Mouse (Mus musculus) olfactory bulb, adult 2 months (tissue): ENCODE results near the gene Sdr39u1.

Source experiments
- CTCF ChIP-seq: fragments of 200-500 bp; IDR thresholded peaks from 2 replicates; pipeline ENCODE4 v1.5.1; 2012; ENCODE audit warnings: low read depth, mild to moderate bottlenecking, low read length, moderate library complexity; ENCODE audit not compliant: insufficient read depth
- POLR2A ChIP-seq: fragments of 200-500 bp; IDR thresholded peaks from 2 replicates; pipeline ENCODE4 v1.6.1; 2012; ENCODE audit warnings: mild to moderate bottlenecking, low read depth, low read length, moderate library complexity; ENCODE audit not compliant: insufficient read depth

DNA sequence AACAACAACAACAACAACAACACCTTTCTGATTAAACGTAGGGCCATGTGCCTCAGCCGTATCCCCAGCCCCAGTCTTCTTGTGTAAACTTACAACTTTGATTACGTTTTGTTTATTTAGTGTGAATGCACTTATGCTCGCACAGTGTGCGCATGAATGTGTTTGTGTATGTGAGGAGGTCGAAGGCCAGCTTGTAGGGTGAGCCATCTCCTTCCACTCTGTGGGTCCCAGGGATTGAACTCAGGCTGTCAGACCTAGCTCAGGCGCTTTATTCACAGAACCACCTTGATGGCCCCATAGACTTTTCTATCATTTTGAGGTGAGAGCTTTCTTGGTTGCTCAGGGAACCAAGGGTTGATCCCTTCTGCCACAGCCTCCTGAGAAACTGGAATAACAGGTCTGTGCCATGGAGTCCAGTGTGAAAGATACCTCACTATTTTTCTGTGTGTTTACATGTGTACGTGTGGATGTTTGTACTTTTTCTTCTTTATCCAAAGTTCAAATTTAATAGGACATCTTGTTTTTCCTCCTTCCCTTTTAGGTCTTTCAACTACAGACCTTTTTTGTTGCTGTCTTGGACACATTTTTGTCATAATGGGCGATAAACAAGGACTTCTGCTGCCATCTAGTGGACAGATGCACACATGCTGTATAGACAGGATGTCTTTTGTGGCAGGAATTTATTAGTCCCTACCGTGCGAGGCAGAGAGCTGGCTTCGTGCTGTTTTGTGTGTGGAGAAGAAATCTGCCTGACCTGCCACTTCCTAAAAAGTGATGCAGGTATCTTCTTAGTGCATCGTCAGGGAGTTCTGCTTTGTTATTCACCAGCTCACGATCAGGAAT is 18.4 kb upstream of the Sdr39u1 start:
- TF ChIP-seq POLR2A (no peak), CTCF (no peak)
